Mouse (Mus musculus) G1E-ER4 (cell line): ENCODE measurements around the gene Gm17655. TPM values are rescaled to one million over a fixed set of nuclear protein-coding genes. Genes with fewer than 3 reads are reported as not detected.

Source experiments
- GATA1 ChIP-seq: IDR thresholded peaks from one replicate; pipeline ENCODE4 v1.8.0; 2012; ENCODE audit warnings: low read length, inconsistent platforms
- polyA plus RNA-seq: library from polyadenylated mRNA; stranded (reverse); fragments of >175 nt; gene quantifications from 2 replicates; pipeline ENCODE4 v1.2.3, GENCODE M21; 2012

The Gm17655 gene
- polyA plus RNA-seq, 1 experiment, result 0.03 TPM

DNA sequence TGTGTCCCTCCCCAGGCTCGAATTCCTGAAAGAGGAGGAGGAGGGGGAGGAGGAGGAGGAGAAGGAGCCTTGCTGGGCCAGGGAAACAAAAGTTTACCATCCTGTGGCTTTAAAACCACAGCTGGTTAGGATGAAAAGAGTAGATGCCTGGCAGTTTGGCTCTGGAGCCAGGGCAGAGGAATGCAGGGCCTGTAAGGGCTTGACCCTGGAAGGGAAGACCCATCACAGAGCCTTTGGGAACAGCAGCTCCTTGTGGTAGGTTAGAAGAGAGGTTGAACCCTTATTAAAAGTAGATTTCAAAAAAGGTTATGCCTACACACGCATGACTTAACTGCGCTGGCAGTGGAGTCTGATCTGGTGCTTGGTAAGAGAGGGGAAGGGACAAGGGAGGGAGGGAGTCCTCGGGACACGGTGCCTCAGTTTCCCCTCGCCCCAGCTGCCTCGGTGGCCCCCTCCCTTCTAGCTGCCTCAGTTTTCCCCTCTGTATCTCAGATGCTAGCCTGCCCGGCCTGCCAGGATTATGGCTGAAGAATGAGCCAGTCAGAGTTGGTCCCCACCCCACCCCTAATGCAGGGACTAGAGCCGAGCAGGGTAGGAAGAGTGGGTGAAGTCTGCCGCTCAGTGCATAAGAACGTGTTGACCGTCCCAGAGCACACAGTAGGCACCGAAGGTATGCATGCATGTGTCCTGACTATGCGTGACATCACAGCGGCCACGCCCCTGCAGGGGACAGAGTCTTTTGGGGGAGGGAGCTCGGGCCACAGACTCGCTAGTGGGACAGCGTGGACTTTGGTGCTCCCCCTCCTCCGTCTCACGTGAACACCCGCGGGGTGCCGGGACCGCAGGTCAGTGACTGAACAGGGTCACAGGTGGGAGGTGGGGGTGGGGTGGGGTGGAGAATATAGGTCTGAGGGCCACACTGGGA lies 27.6 kb upstream of the Gm17655 start, which contains the start of gene Plcxd1:
Plcxd1 (plus strand) TSS at position 314 of the 925 bp plus-strand sequence.
- no peak for TF ChIP-seq GATA1

- no peak for TF ChIP-seq GATA1
Measured at GRCm38 (mm10) chr5:110098991-110099477, 26.7 kb upstream of the Gm17655 start.

- no peak for TF ChIP-seq GATA1
Measured at GRCm38 (mm10) chr5:110094847-110095213, 22.5 kb upstream of the Gm17655 start.

DNA sequence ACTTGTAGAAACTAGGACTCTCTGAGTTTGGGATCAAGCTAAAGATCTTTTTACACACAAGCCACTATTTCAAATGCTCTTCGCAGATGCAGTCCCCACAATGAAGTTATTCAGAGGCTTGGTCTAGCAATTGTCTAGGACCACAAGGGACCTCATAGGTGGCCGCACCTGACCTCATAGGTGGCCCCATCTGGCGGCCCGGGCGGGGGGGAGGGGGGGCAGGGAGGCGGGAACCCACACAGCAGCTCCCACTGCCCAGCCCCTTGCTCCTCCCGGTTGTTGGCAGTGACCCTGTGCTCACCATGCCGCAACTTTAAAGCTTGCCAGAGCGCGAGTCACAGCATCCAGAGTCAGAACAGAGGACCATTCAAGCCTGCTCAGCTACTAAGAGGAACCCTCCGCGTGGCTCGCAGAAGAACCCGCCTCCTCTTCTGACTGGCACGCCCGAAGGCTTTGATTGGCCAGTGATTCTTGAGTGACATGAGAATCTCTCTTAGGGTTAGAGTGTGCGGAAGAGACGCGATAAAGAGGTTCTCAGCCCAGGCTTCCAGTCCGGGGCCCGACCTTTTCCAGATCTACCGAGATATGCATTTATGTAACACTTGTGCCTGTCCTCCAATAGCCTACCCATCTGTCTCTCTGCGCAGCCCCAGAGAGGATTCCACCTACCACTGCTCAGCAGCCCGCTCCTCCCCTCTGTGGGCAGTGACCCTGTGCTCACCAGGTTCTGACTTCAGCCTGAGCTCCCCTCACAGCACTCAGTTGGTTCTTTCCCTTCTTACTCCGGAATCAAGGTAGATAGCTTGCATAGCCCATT lies 21.9 kb upstream of the Gm17655 start, which contains the start of gene Gm35315:
Gm35315 (minus strand) TSS at position 391 of the 817 bp plus-strand sequence.
- TF ChIP-seq GATA1, result no peak

DNA sequence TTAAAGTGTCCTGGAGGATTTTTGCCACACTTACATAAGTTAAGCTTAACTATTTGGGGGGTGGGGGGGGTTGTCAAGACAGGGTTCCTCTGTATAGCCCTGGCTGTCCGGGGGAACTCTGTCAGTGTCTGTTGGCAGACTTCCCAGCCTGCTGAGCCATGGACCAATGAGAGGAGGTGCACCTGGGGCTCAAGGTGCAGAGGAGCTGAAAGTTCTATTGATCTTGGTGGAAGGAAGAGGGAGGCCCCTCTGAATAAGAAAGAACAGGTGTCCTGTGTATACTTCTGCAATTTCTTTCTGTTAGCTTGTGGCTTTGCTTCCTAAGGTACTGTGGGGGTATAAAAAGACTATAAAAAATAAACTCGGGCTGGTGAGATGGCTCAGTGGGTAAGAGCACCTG lies 19.2 kb upstream of the Gm17655 start:
- TF ChIP-seq GATA1, result no peak

DNA sequence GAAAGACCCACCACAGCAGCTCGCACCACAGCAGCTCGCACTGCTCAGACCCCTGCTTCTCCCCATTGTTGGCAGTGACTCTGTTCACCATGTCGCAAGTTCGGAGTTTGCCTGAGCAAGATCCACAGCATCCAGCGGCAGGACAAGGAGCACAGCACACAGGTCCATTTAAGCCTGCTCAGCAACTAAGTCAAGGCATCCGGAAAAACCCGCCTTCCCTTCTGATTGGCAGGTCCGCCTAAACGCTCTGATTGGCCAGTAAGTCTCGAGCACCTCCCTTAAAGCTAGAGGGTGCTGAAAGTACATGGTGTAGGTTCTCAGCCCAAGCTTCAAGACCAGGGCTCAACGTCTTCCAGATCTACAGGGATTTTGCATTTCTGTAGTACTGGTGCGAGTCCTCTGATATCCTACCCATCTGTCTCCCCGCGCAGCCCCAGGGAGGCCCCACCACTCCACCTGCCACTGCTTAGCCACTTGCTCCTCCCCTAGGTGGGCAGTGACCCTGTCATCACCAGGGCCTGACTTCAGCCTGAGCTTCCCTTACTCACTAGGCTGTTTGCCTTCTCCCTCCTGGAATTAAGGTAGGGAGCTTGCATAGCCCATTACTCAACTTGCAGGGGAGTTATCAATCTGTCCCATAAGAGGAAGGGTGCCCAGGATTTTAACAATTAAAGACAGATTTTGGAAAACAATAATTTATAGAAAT lies 14.0 kb upstream of the Gm17655 start:
- no peak for TF ChIP-seq GATA1

GRCm38 (mm10) chr5:110082961-110083360 lies 10.6 kb upstream of the Gm17655 start:
- TF ChIP-seq GATA1, result no peak

DNA sequence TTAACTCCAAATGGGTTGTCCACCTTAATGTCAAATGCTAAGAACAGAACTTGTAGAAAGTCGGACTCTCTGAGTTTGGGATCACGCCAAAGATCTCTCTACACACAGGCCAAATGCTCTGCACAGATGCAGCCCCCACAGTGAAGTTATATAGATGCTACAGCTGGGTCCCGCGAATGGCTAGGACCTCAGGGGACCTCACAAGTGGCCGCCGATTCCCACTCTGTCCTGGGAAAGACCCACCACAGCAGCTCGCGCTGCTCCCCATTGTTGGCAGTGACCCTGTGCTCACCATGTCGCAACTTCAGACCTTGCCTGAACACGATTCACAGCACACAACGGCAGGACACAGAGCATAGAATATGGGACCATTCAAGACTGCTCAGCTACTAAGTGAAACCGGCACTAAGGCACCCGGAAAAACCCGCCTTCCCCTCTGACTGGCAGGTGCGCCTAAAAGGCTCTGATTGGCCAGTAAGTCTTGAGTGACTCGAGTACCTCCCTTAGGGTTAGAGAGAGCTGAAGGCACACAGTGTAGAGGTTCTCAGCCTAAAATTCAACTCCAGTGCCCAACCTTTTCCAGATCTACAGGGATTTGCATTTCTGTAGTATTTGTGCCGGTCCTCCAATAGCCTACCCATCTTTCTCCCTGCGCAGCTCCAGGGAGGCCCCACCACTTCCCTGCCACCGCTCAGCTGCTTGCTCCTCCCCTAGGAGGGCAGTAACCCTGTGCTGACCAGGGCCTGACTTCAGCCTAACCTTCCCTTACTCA lies 14.5 kb downstream of the Gm17655 start:
- TF ChIP-seq GATA1, result no peak

DNA sequence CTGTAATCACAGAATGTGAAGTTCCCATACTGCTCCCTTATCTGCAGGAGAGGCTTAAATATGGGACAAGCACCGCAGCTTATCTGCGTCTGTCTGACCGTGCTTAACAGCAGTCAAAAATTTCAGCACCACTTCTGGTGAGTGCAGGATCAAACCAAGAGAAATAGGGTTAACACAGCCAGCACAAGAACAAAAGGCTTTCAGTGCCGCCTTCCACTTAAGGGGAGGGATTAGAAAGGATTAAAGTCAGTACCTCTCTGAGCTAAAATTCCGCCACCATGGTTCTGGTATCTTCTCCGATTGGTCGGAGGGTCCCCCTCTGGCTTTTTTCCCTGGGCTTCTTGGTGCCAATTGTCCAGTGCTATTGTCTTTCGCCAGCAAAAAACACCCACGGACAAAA lies 49.0 kb downstream of the Gm17655 start:
- TF ChIP-seq GATA1, result no peak

Other genes starting within 250 kb of the Gm17655 start
- gene Gm15446, start 149.1 kb downstream of the Gm17655 start, polyA plus RNA-seq, result 0.13 and 0.26 TPM in 2 replicates
- gene Zfp932, start 76.0 kb downstream of the Gm17655 start, polyA plus RNA-seq, result 0.49 and 0.69 TPM in 2 replicates
- 0.04 and 0.13 TPM in 2 replicates for gene Gm35315, start 21.9 kb upstream of the Gm17655 start, polyA plus RNA-seq
- gene Plcxd1, start 27.5 kb upstream of the Gm17655 start, polyA plus RNA-seq, result 0.02 TPM in 1 of 2 replicates, not detected in the other
- gene Gtpbp6, start 35.7 kb upstream of the Gm17655 start, polyA plus RNA-seq, result 37.3 and 43.7 TPM in 2 replicates
- gene Zfp605, start 37.6 kb upstream of the Gm17655 start, polyA plus RNA-seq, result 0.56 and 0.67 TPM in 2 replicates
- gene Chfr, start 63.3 kb upstream of the Gm17655 start, polyA plus RNA-seq, result 43.4 and 44.0 TPM in 2 replicates
- gene Golga3, start 104.2 kb upstream of the Gm17655 start, polyA plus RNA-seq, result 3.1 and 3.8 TPM in 2 replicates
- gene Ankle2, start 158.5 kb upstream of the Gm17655 start, polyA plus RNA-seq, result 8.1 and 14.8 TPM in 2 replicates
- gene Pgam5, start 197.4 kb upstream of the Gm17655 start, polyA plus RNA-seq, result 26.3 and 27.2 TPM in 2 replicates
- 41.5 and 51.4 TPM in 2 replicates for gene Pxmp2, start 213.7 kb upstream of the Gm17655 start, polyA plus RNA-seq
- 23.3 and 35.0 TPM in 2 replicates for gene Pole, start 213.8 kb upstream of the Gm17655 start, polyA plus RNA-seq